Mouse (Mus musculus) liver, embryonic 11.5 days (tissue): ENCODE data around the gene Gapdh. TPM values are rescaled to one million over a fixed set of nuclear protein-coding genes. Genes with fewer than 3 reads are reported as not detected.

Experiments
- ATAC-seq: fragments of 200-750 bp; cut with Nextera tagmentation; replicated peaks from 2 replicates; pipeline ENCODE4 v1.8.0; 2017; ENCODE audit warnings: moderate number of reproducible peaks, mild to moderate bottlenecking, moderate TSS enrichment, moderate library complexity; ENCODE audit not compliant: low FRiP score
- DNase-seq: peaks from one replicate; pipeline ENCODE4 v3.0.0-alpha.2; 2017; ENCODE audit warnings: low spot score
- H3K27ac ChIP-seq: fragments of 300-500 bp; sonication (generic); 2 replicates; pipeline ENCODE4 v1.5.1; 2014; ENCODE audit warnings: mild to moderate bottlenecking, low read depth, low read length, control low read depth
- H3K27me3 ChIP-seq: fragments of 300-500 bp; sonication (generic); replicated peaks from 2 replicates; pipeline ENCODE4 v1.6.1; 2014; ENCODE audit warnings: low read length, mixed read lengths; ENCODE audit not compliant: control insufficient read depth, insufficient read depth
- H3K36me3 ChIP-seq: fragments of 300-500 bp; sonication (generic); 2 replicates; pipeline ENCODE4 v1.6.1; 2014; ENCODE audit warnings: mild to moderate bottlenecking, low read length, moderate library complexity, mixed read lengths; ENCODE audit not compliant: control insufficient read depth, insufficient read depth
- H3K4me1 ChIP-seq: fragments of 300-500 bp; sonication (generic); replicated peaks from 2 replicates; pipeline ENCODE4 v1.6.1; 2014; ENCODE audit warnings: low read length, mixed read lengths; ENCODE audit not compliant: control insufficient read depth, insufficient read depth
- H3K4me2 ChIP-seq: fragments of 300-500 bp; sonication (generic); 2 replicates; pipeline ENCODE4 v1.6.1; 2014; ENCODE audit warnings: mild to moderate bottlenecking, control low read depth, moderate library complexity
- H3K4me3 ChIP-seq: fragments of 300-500 bp; sonication (generic); 2 replicates; pipeline ENCODE4 v1.5.1; 2014; ENCODE audit warnings: low read depth, low read length, control low read depth
- H3K9ac ChIP-seq: fragments of 300-500 bp; sonication (generic); 2 replicates; pipeline ENCODE4 v1.6.1; 2014; ENCODE audit warnings: low read depth, low read length, control low read depth
- H3K9me3 ChIP-seq: fragments of 300-500 bp; sonication (generic); 2 replicates; pipeline ENCODE4 v1.6.1; 2016; ENCODE audit warnings: low read length, inconsistent platforms, mixed read lengths; ENCODE audit not compliant: control insufficient read depth
- WGBS: fragments of 180-500 bp; shearing (Covaris S2); extraction: QIAGEN DNeasy Blood & Tissue Kit; methylation state at CpG from one replicate; pipeline ENCODE4 v1.1.7; 2014; 5-methylcytosine and 5-hydroxymethylcytosine counted together
- polyA plus RNA-seq: library from polyadenylated mRNA; unstranded; fragments of >200 nt; fragmentation: Nextera tagmentation; extraction: Ambion mirVana; gene quantifications from 2 replicates; pipeline ENCODE4 v1.2.1, GENCODE M21; 2014

Gene Gapdh
- polyA plus RNA-seq, result 2,450 and 2,526 TPM in 2 replicates

DNA sequence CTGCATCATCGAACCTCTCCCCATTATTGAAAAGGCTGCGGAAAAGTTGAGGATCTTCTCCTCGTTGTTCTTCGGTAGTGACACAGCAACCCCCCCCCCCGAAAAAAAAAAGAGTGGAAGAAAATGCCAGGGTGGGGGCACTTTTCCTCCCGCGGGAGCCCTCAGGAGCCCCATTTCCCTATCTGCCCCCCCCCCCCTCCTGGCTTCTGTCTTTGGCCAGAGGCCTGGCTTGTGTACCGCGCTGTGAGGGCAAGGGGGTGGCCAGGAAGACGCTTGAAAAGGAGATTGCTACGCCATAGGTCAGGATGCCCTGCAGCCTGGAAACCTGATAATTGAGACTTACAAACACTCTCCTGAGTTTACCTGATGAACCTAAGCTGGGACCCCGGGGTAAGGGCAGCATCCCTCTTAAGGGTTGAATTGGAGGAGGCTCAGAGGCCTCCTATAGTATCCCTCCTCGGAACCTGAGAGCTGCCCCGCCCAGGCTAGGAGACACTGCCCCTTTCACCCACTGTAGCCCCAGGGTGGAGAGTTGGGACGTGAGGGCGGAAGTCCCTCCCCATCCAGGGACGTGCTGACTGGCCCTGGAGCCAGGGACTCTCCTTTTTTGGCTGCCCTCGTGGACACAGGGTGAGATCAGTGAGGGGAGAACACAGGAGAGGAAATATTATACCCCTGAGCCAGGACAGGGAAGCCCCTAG, at the start of gene Gapdh:
Gapdh (minus strand) TSS at position 417 of the 701 bp plus-strand sequence.
- Histone ChIP-seq H3K27me3 (no peaks in the 10 kb centered on the region), H3K4me2 (peak within 1 kb of the TSS; percentile 96), H3K4me1 (peaks cover 31% of the 10 kb centered on the region), H3K27ac (peak within 1 kb of the TSS; percentile 97), H3K36me3 (peaks cover 54% of the 10 kb centered on the region), H3K4me3 (peak within 1 kb of the TSS; percentile 87), H3K9ac (peak within 1 kb of the TSS; percentile 97), H3K9me3 (no peaks in the 10 kb centered on the region)
- peak; percentile 83 for DNase-seq
- WGBS, result under 1% methylated on average over 18 of the region's 18 CpGs
- ATAC-seq, result peak; percentile 70

- Histone ChIP-seq H3K4me2 (peak within 1 kb of the TSS; percentile 89), H3K27me3 (peaks cover 4% of the 10 kb centered on the region; the same call in 1 of the 2 replicates), H3K4me3 (peak within 1 kb of the TSS; percentile 79), H3K9ac (peak within 1 kb of the TSS; percentile 86), H3K27ac (peak within 1 kb of the TSS; percentile 36; the same call in 1 of the 2 replicates), H3K4me1 (peaks cover 5% of the 10 kb centered on the region; the same call in 1 of the 2 replicates), H3K36me3 (no peaks in the 10 kb centered on the region; the same call in 1 of the 2 replicates), H3K9me3 (no peaks in the 10 kb centered on the region)
- ATAC-seq (peak; percentile 96), DNase-seq (peak; percentile 86)
- WGBS, result under 1% methylated on average over 48 of the region's 48 CpGs
These were observed 49.1 kb upstream of the Gapdh start, which contains the start of gene Vamp1 for GRCm38 (mm10) chr6:125215148-125215954. TSS of gene Vamp1 (plus strand) at chr6:125215551.

- no peak for DNase-seq
- no peak overlapping the region for H3K4me2 ChIP-seq
- no peak overlapping the region for H3K4me3 ChIP-seq
- H3K9me3 ChIP-seq, result no peaks in the 10 kb centered on the region
- H3K4me1 ChIP-seq, result peaks cover 5% of the 10 kb centered on the region; the same call in 1 of the 2 replicates
- no peaks in the 10 kb centered on the region for H3K36me3 ChIP-seq
- H3K9ac ChIP-seq, result no peak overlapping the region
- no peak overlapping the region for H3K27ac ChIP-seq
- ATAC-seq, result no peak
- peaks cover 4% of the 10 kb centered on the region; the same call in 1 of the 2 replicates for H3K27me3 ChIP-seq
- WGBS, result 74% methylated on average over 6 of the region's 6 CpGs
These were observed 47.4 kb upstream of the Gapdh start for GRCm38 (mm10) chr6:125213715-125214114.

GRCm38 (mm10) chr6:125213129-125213528, 46.9 kb upstream of the Gapdh start:
- peaks cover 4% of the 10 kb centered on the region; the same call in 1 of the 2 replicates for H3K27me3 ChIP-seq
- no peak overlapping the region for H3K9ac ChIP-seq
- no peaks in the 10 kb centered on the region for H3K36me3 ChIP-seq
- no peak overlapping the region for H3K27ac ChIP-seq
- DNase-seq, result no peak
- no peaks in the 10 kb centered on the region for H3K9me3 ChIP-seq
- H3K4me2 ChIP-seq, result no peak overlapping the region
- no peak for ATAC-seq
- WGBS, result 64% methylated on average over 6 of the region's 6 CpGs
- peaks cover 5% of the 10 kb centered on the region; the same call in 1 of the 2 replicates for H3K4me1 ChIP-seq
- no peak overlapping the region for H3K4me3 ChIP-seq

GRCm38 (mm10) chr6:125212621-125213020, 46.4 kb upstream of the Gapdh start:
- Histone ChIP-seq H3K9ac (no peak overlapping the region), H3K4me1 (peaks cover 5% of the 10 kb centered on the region; the same call in 1 of the 2 replicates), H3K9me3 (no peaks in the 10 kb centered on the region), H3K27ac (no peak overlapping the region), H3K4me3 (no peak overlapping the region), H3K4me2 (no peak overlapping the region), H3K36me3 (no peaks in the 10 kb centered on the region), H3K27me3 (peaks cover 4% of the 10 kb centered on the region; the same call in 1 of the 2 replicates)
- ATAC-seq (no peak), DNase-seq (no peak)
- WGBS, result 40% methylated on average over 2 of the region's 2 CpGs

- Histone ChIP-seq H3K4me1 (no peaks in the 10 kb centered on the region), H3K27ac (no peak overlapping the region), H3K36me3 (no peaks in the 10 kb centered on the region), H3K27me3 (peaks cover 4% of the 10 kb centered on the region; the same call in 1 of the 2 replicates), H3K9ac (no peak overlapping the region), H3K4me2 (no peak overlapping the region), H3K9me3 (no peaks in the 10 kb centered on the region), H3K4me3 (no peak overlapping the region)
- no peak for DNase-seq
- ATAC-seq, result no peak
- 77% methylated on average over 1 of the region's 1 CpGs for WGBS
These were observed 44.2 kb upstream of the Gapdh start for GRCm38 (mm10) chr6:125210436-125210835.

DNA sequence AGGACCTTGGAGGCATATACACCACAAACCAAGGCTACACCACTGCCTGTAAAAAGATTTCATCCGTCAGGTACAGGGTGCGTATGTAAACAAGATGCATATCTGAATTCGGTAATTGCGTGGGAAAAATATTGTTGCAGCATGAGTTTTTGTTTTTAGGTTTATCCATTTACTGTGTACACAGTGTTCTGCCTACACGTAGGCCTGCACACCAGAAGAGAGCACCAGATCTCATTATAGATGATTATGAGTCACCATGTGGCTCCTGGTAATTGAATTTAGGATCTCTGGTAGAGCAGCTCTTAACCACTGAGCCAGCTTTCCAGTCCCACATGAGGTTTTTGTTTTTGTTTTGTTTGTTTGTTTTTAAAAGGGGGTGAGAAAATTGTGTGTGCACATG, 30.9 kb upstream of the Gapdh start:
- no peak for ATAC-seq
- H3K27ac ChIP-seq, result no peak overlapping the region
- 85% methylated on average over 5 of the region's 5 CpGs for WGBS
- H3K9ac ChIP-seq, result no peak overlapping the region
- DNase-seq, result no peak
- H3K4me2 ChIP-seq, result no peak overlapping the region
- peaks cover 12% of the 10 kb centered on the region; the same call in 1 of the 2 replicates for H3K36me3 ChIP-seq
- H3K4me1 ChIP-seq, result no peaks in the 10 kb centered on the region; the same call in 1 of the 2 replicates
- H3K4me3 ChIP-seq, result no peak overlapping the region
- H3K27me3 ChIP-seq, result no peaks in the 10 kb centered on the region
- no peaks in the 10 kb centered on the region for H3K9me3 ChIP-seq

GRCm38 (mm10) chr6:125196301-125196700, 30.0 kb upstream of the Gapdh start:
- WGBS, result 73% methylated on average over 3 of the region's 3 CpGs
- no peak overlapping the region for H3K4me3 ChIP-seq
- H3K27me3 ChIP-seq, result no peaks in the 10 kb centered on the region
- DNase-seq, result no peak
- H3K27ac ChIP-seq, result no peak overlapping the region
- ATAC-seq, result no peak
- no peak overlapping the region for H3K4me2 ChIP-seq
- no peaks in the 10 kb centered on the region; the same call in 1 of the 2 replicates for H3K4me1 ChIP-seq
- no peaks in the 10 kb centered on the region for H3K9me3 ChIP-seq
- no peak overlapping the region for H3K9ac ChIP-seq
- H3K36me3 ChIP-seq, result peaks cover 12% of the 10 kb centered on the region; the same call in 1 of the 2 replicates
